Mouse (Mus musculus): ENCODE measurements at regions not wholly inside any gene's neighbourhood (a gene's known extent, or its start where the extent isn't known, plus 50 kb on each side); places are given as distances from the start of the nearest gene placed in this dataset.

DNA sequence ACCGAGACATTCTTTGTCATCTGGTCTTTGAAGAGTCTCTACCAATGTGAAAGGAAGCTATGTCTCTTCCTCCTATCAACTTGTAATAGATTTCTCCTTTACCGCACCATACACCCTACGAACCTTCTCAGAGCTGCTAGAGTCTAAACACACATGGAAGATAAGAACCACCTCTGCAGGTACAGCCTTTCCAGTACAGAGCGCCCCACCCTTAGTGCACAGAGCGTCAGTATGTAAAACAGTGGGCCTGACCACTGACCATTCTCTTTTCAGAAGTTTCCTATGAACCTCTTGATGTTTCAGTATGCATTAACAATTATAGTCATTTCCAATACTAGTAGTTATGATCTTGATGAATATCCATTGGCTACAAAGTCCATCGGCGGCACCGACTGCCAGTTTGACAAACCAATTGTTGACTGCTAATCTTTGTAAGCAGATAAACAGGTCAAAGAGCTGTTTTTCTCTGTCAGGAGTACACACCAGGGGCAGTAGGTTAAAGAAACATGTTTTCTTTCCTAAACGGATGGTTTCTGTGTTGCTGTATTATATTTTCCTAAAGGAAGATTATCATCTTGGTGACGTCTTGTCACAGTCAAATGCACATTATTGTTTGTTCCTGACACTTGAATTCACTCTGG is 50.1 kb upstream of the Crot start:
- in situ Hi-C loops (cut with MboI, MseI): loop anchor here in 1 of 2 experiments (5.0 kb wide), 1 partner anchor 55 kb away; no protein-coding TSS in a partner anchor

Measured in T-helper 17 cell (primary cell).